Mouse (Mus musculus): ENCODE measurements at regions not wholly inside any gene's neighbourhood (a gene's known extent, or its start where the extent isn't known, plus 50 kb on each side); places are given as distances from the start of the nearest gene placed in this dataset.

GRCm38 (mm10) chr4:32091086-32091485 lies 127.2 kb downstream of the Map3k7 start:
- Histone ChIP-seq H3K9me3 (replicated peaks; ENCODE audit: control insufficient read depth, low read length) (no peaks in the 10 kb centered on the region), H3K27ac (ENCODE audit: low read depth) (no peak overlapping the region), H3K36me3 (replicated peaks; ENCODE audit: control insufficient read depth, insufficient read depth, low read length) (no peaks in the 10 kb centered on the region), H3K27me3 (ENCODE audit: control insufficient read depth, insufficient read depth, low read length) (no peaks in the 10 kb centered on the region), H3K4me2 (ENCODE audit: low read depth, low read length) (no peak overlapping the region), H3K4me1 (ENCODE audit: control insufficient read depth, insufficient read depth) (no peaks in the 10 kb centered on the region), H3K4me3 (ENCODE audit: low read depth, low read length) (no peak overlapping the region), H3K9ac (replicated peaks; ENCODE audit: low read depth, low read length) (no peak overlapping the region)
- TF ChIP-seq CTCF (IDR thresholded peaks at IDR 0.05; ENCODE audit: low read depth) (no peak), EP300 (IDR thresholded peaks at IDR 0.05; ENCODE audit: low read depth) (no peak)
- ATAC-seq (ENCODE audit: insufficient read depth, low read depth) (no peak), DNase-seq (ENCODE audit: low spot score) (no peak)
- WGBS, result 83% methylated on average over 10 of the region's 10 CpGs

DNA sequence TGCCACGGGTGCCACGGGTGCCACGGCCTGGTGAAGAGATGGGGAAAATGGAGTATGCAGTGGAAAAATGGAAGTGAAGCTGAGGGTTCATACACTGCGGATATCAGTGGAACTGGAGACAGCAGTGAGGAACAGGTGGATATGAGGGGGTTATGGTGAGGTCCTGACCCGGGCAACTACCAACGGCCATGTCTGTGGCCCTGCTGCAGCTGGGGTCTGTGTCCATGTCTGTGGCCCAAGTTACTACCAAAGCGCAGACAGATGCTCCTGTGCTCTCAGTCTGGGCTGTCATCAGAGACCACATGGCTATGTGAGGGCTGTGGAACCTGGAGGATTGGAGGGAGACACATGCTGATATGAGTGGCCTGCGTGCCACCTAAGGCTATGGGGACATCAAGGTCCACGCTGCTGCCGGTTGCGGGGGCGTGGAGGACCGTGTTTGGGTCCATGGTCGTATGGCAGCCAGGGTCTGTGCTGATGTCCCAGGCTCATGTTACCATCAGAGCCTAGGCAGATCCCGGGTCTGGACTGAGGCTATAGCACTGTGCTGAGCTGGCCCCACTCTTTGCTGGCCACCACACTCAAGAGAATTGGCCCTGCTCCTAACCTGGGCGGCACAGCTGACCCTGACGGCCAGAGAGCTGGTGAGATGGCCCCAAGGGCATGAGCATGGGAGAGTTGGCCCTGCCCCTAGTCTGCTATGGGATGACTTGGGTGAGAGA lies 128.6 kb downstream of the Map3k7 start:
- Histone ChIP-seq H3K27ac (ENCODE audit: low read depth) (no peak overlapping the region), H3K36me3 (replicated peaks; ENCODE audit: control insufficient read depth, insufficient read depth, low read length) (no peaks in the 10 kb centered on the region), H3K9ac (replicated peaks; ENCODE audit: low read depth, low read length) (no peak overlapping the region), H3K4me1 (ENCODE audit: control insufficient read depth, insufficient read depth) (no peaks in the 10 kb centered on the region), H3K9me3 (replicated peaks; ENCODE audit: control insufficient read depth, low read length) (no peaks in the 10 kb centered on the region), H3K4me3 (ENCODE audit: low read depth, low read length) (no peak overlapping the region), H3K4me2 (ENCODE audit: low read depth, low read length) (no peak overlapping the region), H3K27me3 (ENCODE audit: control insufficient read depth, insufficient read depth, low read length) (no peaks in the 10 kb centered on the region)
- DNase-seq (ENCODE audit: low spot score) (no peak), ATAC-seq (ENCODE audit: insufficient read depth, low read depth) (no peak)
- no peak for TF ChIP-seq CTCF (IDR thresholded peaks at IDR 0.05; ENCODE audit: low read depth)
- no peak for TF ChIP-seq EP300 (IDR thresholded peaks at IDR 0.05; ENCODE audit: low read depth)
- WGBS, result 92% methylated on average over 17 of the region's 17 CpGs

DNA sequence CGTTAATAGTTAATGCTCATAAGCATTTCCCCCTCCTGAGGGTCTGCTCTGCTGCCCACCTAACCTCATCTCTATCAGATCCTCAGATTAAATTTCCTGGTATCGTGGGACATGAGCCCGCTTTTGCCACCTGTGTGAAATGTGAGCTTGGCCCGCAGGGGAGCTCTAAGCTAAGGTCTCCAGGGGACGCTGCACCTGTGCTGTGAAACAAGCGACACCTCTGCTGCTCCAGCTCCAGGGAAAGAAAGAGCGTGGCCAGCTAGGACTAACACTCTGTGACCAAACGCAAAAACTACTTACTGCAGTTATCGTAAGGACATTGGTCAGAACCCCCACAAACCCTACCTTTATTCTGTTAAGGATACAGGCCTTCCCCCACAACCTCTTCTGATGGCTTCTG lies 134.3 kb downstream of the Map3k7 start:
- H3K36me3 ChIP-seq (replicated peaks; ENCODE audit: control insufficient read depth, insufficient read depth, low read length), result no peaks in the 10 kb centered on the region
- DNase-seq (ENCODE audit: low spot score), result no peak
- no peaks in the 10 kb centered on the region for H3K27me3 ChIP-seq (ENCODE audit: control insufficient read depth, insufficient read depth, low read length)
- ATAC-seq (ENCODE audit: insufficient read depth, low read depth), result no peak
- H3K9me3 ChIP-seq (replicated peaks; ENCODE audit: control insufficient read depth, low read length), result no peaks in the 10 kb centered on the region
- TF ChIP-seq EP300 (IDR thresholded peaks at IDR 0.05; ENCODE audit: low read depth), result no peak
- TF ChIP-seq CTCF (IDR thresholded peaks at IDR 0.05; ENCODE audit: low read depth), result no peak
- H3K4me3 ChIP-seq (ENCODE audit: low read depth, low read length), result no peak overlapping the region
- H3K9ac ChIP-seq (replicated peaks; ENCODE audit: low read depth, low read length), result no peak overlapping the region
- H3K4me2 ChIP-seq (ENCODE audit: low read depth, low read length), result no peak overlapping the region
- no peaks in the 10 kb centered on the region for H3K4me1 ChIP-seq (ENCODE audit: control insufficient read depth, insufficient read depth)
- WGBS, result 79% methylated on average over 9 of the region's 9 CpGs
- H3K27ac ChIP-seq (ENCODE audit: low read depth), result no peak overlapping the region

DNA sequence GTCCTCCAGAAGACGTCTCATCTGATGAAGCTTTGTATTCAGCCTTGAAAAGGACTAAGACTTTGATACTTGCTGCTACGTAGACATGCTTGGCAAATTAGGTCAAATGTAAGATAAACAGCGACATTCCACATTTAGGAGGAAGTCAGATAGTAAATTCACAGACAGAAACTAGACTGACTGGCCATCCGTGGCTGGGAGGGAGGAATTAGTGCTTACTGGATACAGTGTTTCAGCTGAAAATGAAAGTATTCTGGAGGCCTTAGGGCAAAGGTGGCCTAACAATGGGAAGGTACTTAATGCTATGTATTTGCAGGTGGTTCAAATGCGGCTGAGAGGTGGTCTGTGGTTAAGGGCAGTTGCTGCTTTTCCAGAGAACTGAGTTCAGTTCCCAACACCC lies 137.1 kb downstream of the Map3k7 start:
- WGBS, result 49% methylated on average over 5 of the region's 5 CpGs
- TF ChIP-seq CTCF (IDR thresholded peaks at IDR 0.05; ENCODE audit: low read depth) (no peak), EP300 (IDR thresholded peaks at IDR 0.05; ENCODE audit: low read depth) (no peak)
- no peaks in the 10 kb centered on the region for H3K36me3 ChIP-seq (replicated peaks; ENCODE audit: control insufficient read depth, insufficient read depth, low read length)
- H3K9ac ChIP-seq (replicated peaks; ENCODE audit: low read depth, low read length), result no peak overlapping the region
- no peak overlapping the region for H3K4me2 ChIP-seq (ENCODE audit: low read depth, low read length)
- peak; percentile 12 for DNase-seq (ENCODE audit: low spot score)
- no peaks in the 10 kb centered on the region for H3K4me1 ChIP-seq (ENCODE audit: control insufficient read depth, insufficient read depth)
- no peak overlapping the region for H3K4me3 ChIP-seq (ENCODE audit: low read depth, low read length)
- H3K27ac ChIP-seq (ENCODE audit: low read depth), result no peak overlapping the region
- H3K9me3 ChIP-seq (replicated peaks; ENCODE audit: control insufficient read depth, low read length), result no peaks in the 10 kb centered on the region
- H3K27me3 ChIP-seq (ENCODE audit: control insufficient read depth, insufficient read depth, low read length), result no peaks in the 10 kb centered on the region
- ATAC-seq (ENCODE audit: insufficient read depth, low read depth), result no peak

DNA sequence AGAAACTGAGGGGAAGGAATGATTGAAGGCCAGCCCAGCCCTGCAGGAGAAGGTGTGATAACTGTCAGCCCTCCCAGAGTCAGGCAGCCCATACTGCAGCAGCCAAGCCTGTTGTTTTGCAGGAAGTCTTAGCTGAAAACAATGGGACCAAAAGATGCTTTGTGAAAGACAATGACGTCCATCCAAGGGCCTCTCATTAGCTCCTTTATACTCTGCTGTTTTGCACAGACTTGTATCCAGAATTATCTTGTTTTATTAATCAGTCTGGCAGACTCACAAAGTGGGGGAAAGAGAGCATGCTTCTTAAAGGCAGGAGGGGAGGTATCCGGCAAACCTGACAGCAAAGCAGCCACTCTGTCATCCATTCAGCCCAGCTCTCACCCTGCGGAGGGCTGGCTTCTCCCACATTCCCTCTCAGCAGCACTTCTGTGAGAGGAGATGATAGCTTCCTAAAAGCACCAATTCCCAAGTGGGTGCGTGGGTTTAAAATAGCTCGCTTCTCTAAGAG lies 131.9 kb upstream of the Bach2 start:
- Histone ChIP-seq H3K4me2 (ENCODE audit: low read depth, low read length) (peak overlapping the region; percentile 17; the same call in 1 of the 2 replicates), H3K27me3 (ENCODE audit: control insufficient read depth, insufficient read depth, low read length) (no peaks in the 10 kb centered on the region), H3K4me1 (ENCODE audit: control insufficient read depth, insufficient read depth) (0 out of 2 replicates have a peak, but pooled peaks cover 13% of the 10 kb centered on the region), H3K9me3 (replicated peaks; ENCODE audit: control insufficient read depth, low read length) (no peaks in the 10 kb centered on the region), H3K36me3 (replicated peaks; ENCODE audit: control insufficient read depth, insufficient read depth, low read length) (no peaks in the 10 kb centered on the region), H3K9ac (replicated peaks; ENCODE audit: low read depth, low read length) (no peak overlapping the region), H3K27ac (ENCODE audit: low read depth) (0 out of 2 replicates have a peak overlapping the region, but pooled peaks have one; percentile 18), H3K4me3 (ENCODE audit: low read depth, low read length) (no peak overlapping the region)
- peak; percentile 39 for DNase-seq (ENCODE audit: low spot score)
- no peak for TF ChIP-seq CTCF (IDR thresholded peaks at IDR 0.05; ENCODE audit: low read depth)
- 11% methylated on average over 5 of the region's 5 CpGs for WGBS
- no peak for ATAC-seq (ENCODE audit: insufficient read depth, low read depth)

DNA sequence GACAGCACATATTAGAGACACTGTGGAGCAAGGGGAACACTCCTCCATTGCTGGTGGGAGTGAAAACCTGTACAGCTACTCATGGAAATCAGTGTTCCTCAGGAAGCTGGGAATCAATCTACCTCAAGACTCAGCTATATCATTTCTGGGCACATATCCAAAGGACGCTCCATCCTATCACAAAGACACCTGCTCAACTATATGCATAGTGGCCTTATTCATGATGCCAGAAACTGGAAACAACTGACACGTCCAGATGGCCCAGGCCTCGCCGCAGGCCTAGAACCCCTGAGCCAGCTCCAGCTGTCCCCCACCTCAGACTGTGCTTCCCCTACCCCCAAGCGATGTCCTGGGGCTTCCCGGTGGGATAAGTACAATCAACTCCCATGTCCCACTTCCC lies 116.3 kb upstream of the Bach2 start:
- no peak for DNase-seq (ENCODE audit: low spot score)
- no peak overlapping the region for H3K4me3 ChIP-seq (ENCODE audit: low read depth, low read length)
- H3K27me3 ChIP-seq (ENCODE audit: control insufficient read depth, insufficient read depth, low read length), result no peaks in the 10 kb centered on the region
- no peaks in the 10 kb centered on the region for H3K36me3 ChIP-seq (replicated peaks; ENCODE audit: control insufficient read depth, insufficient read depth, low read length)
- no peak overlapping the region for H3K27ac ChIP-seq (ENCODE audit: low read depth)
- H3K4me2 ChIP-seq (ENCODE audit: low read depth, low read length), result no peak overlapping the region
- no peaks in the 10 kb centered on the region for H3K9me3 ChIP-seq (replicated peaks; ENCODE audit: control insufficient read depth, low read length)
- H3K4me1 ChIP-seq (ENCODE audit: control insufficient read depth, insufficient read depth), result no peaks in the 10 kb centered on the region
- no peak for ATAC-seq (ENCODE audit: insufficient read depth, low read depth)
- no peak for TF ChIP-seq EP300 (IDR thresholded peaks at IDR 0.05; ENCODE audit: low read depth)
- no peak for TF ChIP-seq CTCF (IDR thresholded peaks at IDR 0.05; ENCODE audit: low read depth)
- no peak overlapping the region for H3K9ac ChIP-seq (replicated peaks; ENCODE audit: low read depth, low read length)
- 82% methylated on average over 6 of the region's 6 CpGs for WGBS

All from heart, postnatal 0 days (tissue).